Mouse (Mus musculus) hindbrain, postnatal 0 days (tissue): ENCODE measurements around the gene Emilin3. TPM values are rescaled to one million over a fixed set of nuclear protein-coding genes. Genes with fewer than 3 reads are reported as not detected.

Experiments used
- ATAC-seq: fragments of 200-750 bp; cut with Nextera tagmentation; 2 replicates; pipeline ENCODE4 v1.8.0; 2017; ENCODE audit warnings: mild to moderate bottlenecking, moderate TSS enrichment, moderate library complexity
- DNase-seq: peaks from one replicate; pipeline ENCODE4 v3.0.0-alpha.2; 2015; ENCODE audit warnings: low spot score
- H3K27ac ChIP-seq: fragments of 300-500 bp; sonication (generic); 2 replicates; pipeline ENCODE4 v1.5.1; 2014; ENCODE audit warnings: mild to moderate bottlenecking
- H3K27me3 ChIP-seq: fragments of 300-500 bp; sonication (generic); 2 replicates; pipeline ENCODE4 v1.6.1; 2014; ENCODE audit warnings: low read length, mixed read lengths; ENCODE audit not compliant: insufficient read depth
- H3K36me3 ChIP-seq: fragments of 300-500 bp; sonication (generic); 2 replicates; pipeline ENCODE4 v1.6.1; 2014; ENCODE audit warnings: low read length, mixed read lengths; ENCODE audit not compliant: insufficient read depth
- H3K4me1 ChIP-seq: fragments of 300-500 bp; sonication (generic); 2 replicates; pipeline ENCODE4 v1.6.1; 2014; ENCODE audit warnings: antibody characterized with exemption, low read length, mixed read lengths; ENCODE audit not compliant: insufficient read depth
- H3K4me2 ChIP-seq: fragments of 300-500 bp; sonication (generic); 2 replicates; pipeline ENCODE4 v1.6.1; 2014; ENCODE audit warnings: low read depth, mild to moderate bottlenecking, low read length, moderate library complexity, mixed read lengths
- H3K4me3 ChIP-seq: fragments of 300-500 bp; sonication (generic); 2 replicates; pipeline ENCODE4 v1.5.1; 2014; ENCODE audit warnings: low read length
- H3K9ac ChIP-seq: fragments of 300-500 bp; sonication (generic); replicated peaks from 2 replicates; pipeline ENCODE4 v1.6.1; 2014; ENCODE audit warnings: mild to moderate bottlenecking, low read length, moderate library complexity, mixed read lengths
- H3K9me3 ChIP-seq: fragments of 300-500 bp; sonication (generic); 2 replicates; pipeline ENCODE4 v1.6.1; 2016; ENCODE audit warnings: low read length, mixed read lengths
- CTCF ChIP-seq: IDR thresholded peaks from 2 replicates; pipeline ENCODE4 v1.5.1; 2016; ENCODE audit warnings: antibody characterized with exemption, control low read depth, low read depth
- WGBS: fragments of 180-500 bp; shearing (Covaris S2); extraction: QIAGEN DNeasy Blood & Tissue Kit; methylation state at CpG from one replicate; pipeline ENCODE4 v1.1.7; 2014; 5-methylcytosine and 5-hydroxymethylcytosine counted together
- polyA plus RNA-seq: library from polyadenylated mRNA; unstranded; fragments of >200 nt; fragmentation: Nextera tagmentation; extraction: Ambion mirVana; gene quantifications from 2 replicates; pipeline ENCODE4 v1.2.1, GENCODE M21; 2015
- total RNA-seq: library from RNA; depleted of rRNA; stranded (reverse); fragments of >200 nt; gene quantifications from 2 replicates; pipeline ENCODE4 v1.2.3, GENCODE M21; 2014

Gene Emilin3
- total and polyA plus RNA-seq, 2 experiments from 2014 or later, result 0.54 to 3.1 TPM

DNA sequence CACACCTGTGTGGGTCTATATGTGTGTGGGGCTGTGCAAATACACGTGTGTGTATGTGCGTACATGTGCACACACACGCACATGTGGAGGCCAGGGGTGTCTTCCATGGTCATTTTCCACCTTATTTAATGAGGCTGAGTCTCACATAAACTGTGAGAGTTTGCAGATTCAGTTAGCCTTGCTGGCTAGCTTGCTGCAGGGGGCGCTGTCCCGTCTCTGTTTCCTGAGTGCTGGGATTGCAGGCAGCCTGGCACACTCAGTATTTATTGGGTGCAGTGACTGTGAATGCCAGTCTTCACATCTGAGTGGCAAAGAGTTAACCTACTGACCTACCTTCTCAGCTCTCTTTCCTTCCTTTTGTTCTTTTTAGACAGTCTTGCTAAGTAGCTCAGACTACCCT lies 21.8 kb upstream of the Emilin3 start:
- Histone ChIP-seq H3K36me3 (no peaks in the 10 kb centered on the region), H3K4me3 (no peak overlapping the region), H3K4me1 (no peaks in the 10 kb centered on the region), H3K4me2 (no peak overlapping the region), H3K27ac (no peak overlapping the region), H3K27me3 (no peaks in the 10 kb centered on the region), H3K9ac (no peak overlapping the region), H3K9me3 (no peaks in the 10 kb centered on the region)
- peak; percentile 41 for TF ChIP-seq CTCF
- ATAC-seq (no peak), DNase-seq (no peak)
- 70% methylated on average over 5 of the region's 5 CpGs for WGBS

DNA sequence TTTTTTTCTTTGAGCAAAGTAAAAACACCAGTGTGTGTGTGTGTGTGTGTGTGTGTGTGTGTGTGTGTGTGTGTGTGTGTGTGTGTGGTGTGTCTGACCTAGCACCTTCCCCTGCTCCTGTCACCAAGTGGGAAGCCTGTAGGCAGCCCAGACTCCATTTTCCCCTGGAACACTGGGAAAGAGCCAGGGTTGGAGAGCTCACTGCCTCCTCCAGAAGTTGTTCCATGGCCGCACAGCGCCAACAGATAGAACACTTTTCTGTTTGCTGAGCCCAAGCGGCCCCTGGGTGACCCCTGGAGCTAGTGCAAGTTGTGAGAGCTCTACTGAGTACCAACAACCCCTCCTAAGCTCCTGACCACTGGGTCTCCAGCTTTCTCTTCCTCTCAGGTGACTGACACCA lies 20.9 kb upstream of the Emilin3 start:
- ATAC-seq, result no peak
- no peak overlapping the region for H3K9ac ChIP-seq
- no peak overlapping the region for H3K27ac ChIP-seq
- no peak overlapping the region for H3K4me2 ChIP-seq
- H3K9me3 ChIP-seq, result no peaks in the 10 kb centered on the region
- no peak for DNase-seq
- H3K36me3 ChIP-seq, result no peaks in the 10 kb centered on the region
- TF ChIP-seq CTCF, result no peak
- 81% methylated on average over 3 of the region's 3 CpGs for WGBS
- no peaks in the 10 kb centered on the region for H3K27me3 ChIP-seq
- no peaks in the 10 kb centered on the region for H3K4me1 ChIP-seq
- no peak overlapping the region for H3K4me3 ChIP-seq

DNA sequence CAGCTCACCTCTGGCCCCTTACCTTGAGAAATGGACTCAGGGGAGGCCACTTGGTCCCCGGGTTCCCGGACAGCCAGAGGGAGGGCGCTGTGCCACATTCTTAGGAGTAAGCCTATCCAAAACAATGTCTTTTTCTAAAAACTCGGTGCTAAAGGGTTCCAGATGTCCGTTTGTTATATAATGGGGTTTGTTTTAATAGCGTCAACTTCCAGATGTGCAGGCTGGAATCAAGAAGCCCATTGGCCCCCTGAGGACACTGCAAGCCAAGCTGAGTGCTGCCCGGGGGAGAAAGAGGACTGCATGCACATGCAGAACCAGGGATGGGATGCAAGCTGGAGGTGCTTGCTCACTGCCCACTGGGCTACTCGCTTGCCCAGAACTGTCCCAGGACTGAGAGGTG lies 20.2 kb upstream of the Emilin3 start:
- H3K4me2 ChIP-seq, result no peak overlapping the region
- DNase-seq (no peak), ATAC-seq (no peak)
- H3K36me3 ChIP-seq, result no peaks in the 10 kb centered on the region
- no peak overlapping the region for H3K27ac ChIP-seq
- H3K9ac ChIP-seq, result no peak overlapping the region
- H3K4me3 ChIP-seq, result no peak overlapping the region
- no peak for TF ChIP-seq CTCF
- H3K4me1 ChIP-seq, result no peaks in the 10 kb centered on the region
- H3K27me3 ChIP-seq, result no peaks in the 10 kb centered on the region
- no peaks in the 10 kb centered on the region for H3K9me3 ChIP-seq
- WGBS, result 71% methylated on average over 8 of the region's 8 CpGs

GRCm38 (mm10) chr2:160931378-160931777 lies 19.2 kb upstream of the Emilin3 start:
- no peak overlapping the region for H3K9ac ChIP-seq
- H3K27me3 ChIP-seq, result no peaks in the 10 kb centered on the region
- DNase-seq, result no peak
- 94% methylated on average over 5 of the region's 5 CpGs for WGBS
- no peak for ATAC-seq
- no peak overlapping the region for H3K27ac ChIP-seq
- H3K4me3 ChIP-seq, result no peak overlapping the region
- TF ChIP-seq CTCF, result peak; percentile 30
- H3K36me3 ChIP-seq, result no peaks in the 10 kb centered on the region
- H3K4me2 ChIP-seq, result no peak overlapping the region
- no peaks in the 10 kb centered on the region for H3K4me1 ChIP-seq
- no peaks in the 10 kb centered on the region for H3K9me3 ChIP-seq

- Histone ChIP-seq H3K9me3 (no peaks in the 10 kb centered on the region), H3K27me3 (no peaks in the 10 kb centered on the region), H3K4me3 (no peak overlapping the region), H3K27ac (no peak overlapping the region), H3K4me2 (no peak overlapping the region), H3K4me1 (no peaks in the 10 kb centered on the region), H3K36me3 (no peaks in the 10 kb centered on the region), H3K9ac (no peak overlapping the region)
- DNase-seq, result peak; percentile 64
- no peak for TF ChIP-seq CTCF
- 38% methylated on average over 9 of the region's 9 CpGs for WGBS
- ATAC-seq, result peak; percentile 71
These were observed 13.1 kb upstream of the Emilin3 start for GRCm38 (mm10) chr2:160925203-160925602.

DNA sequence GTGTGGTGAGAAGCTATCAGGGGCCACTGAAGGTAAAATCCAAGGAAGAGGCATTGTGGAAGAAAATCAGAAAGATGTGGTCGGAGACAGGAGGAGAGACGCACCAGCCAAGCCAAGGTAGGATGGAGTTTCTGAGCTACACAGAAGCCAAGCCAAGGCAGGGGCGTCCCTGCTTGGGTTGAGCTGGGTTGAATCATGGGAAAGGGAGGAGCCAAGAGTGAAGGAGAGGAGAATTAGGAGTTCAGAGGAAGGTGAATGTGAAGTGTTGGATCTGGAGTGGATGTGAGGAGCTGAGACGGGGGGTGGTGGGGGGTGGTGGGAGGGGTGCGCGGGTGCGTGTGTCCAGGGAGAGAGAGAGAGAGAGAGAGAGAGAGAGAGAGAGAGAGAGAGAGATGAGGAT lies 9.2 kb upstream of the Emilin3 start:
- H3K27ac ChIP-seq, result no peak overlapping the region
- no peak for TF ChIP-seq CTCF
- ATAC-seq, result no peak
- H3K27me3 ChIP-seq, result no peaks in the 10 kb centered on the region
- DNase-seq, result no peak
- no peaks in the 10 kb centered on the region for H3K36me3 ChIP-seq
- H3K9me3 ChIP-seq, result no peaks in the 10 kb centered on the region
- no peak overlapping the region for H3K4me2 ChIP-seq
- 82% methylated on average over 3 of the region's 7 CpGs for WGBS
- no peak overlapping the region for H3K4me3 ChIP-seq
- no peaks in the 10 kb centered on the region for H3K4me1 ChIP-seq
- no peak overlapping the region for H3K9ac ChIP-seq

- WGBS, result 79% methylated on average over 2 of the region's 2 CpGs
- H3K27ac ChIP-seq, result no peak overlapping the region
- no peak for TF ChIP-seq CTCF
- no peak overlapping the region for H3K9ac ChIP-seq
- H3K36me3 ChIP-seq, result no peaks in the 10 kb centered on the region
- no peaks in the 10 kb centered on the region for H3K27me3 ChIP-seq
- no peak overlapping the region for H3K4me3 ChIP-seq
- H3K4me2 ChIP-seq, result no peak overlapping the region
- ATAC-seq, result no peak
- 0 out of 2 replicates have a peak, but pooled peaks cover 2% of the 10 kb centered on the region for H3K4me1 ChIP-seq
- no peak for DNase-seq
- no peaks in the 10 kb centered on the region for H3K9me3 ChIP-seq
These were observed 6.7 kb upstream of the Emilin3 start for GRCm38 (mm10) chr2:160918930-160919215.
